Mouse (Mus musculus) layer of hippocampus, adult 8-10 months (tissue): ENCODE measurements around the gene Tmem59. TPM values are rescaled to one million over a fixed set of nuclear protein-coding genes. Genes with fewer than 3 reads are reported as not detected.

Source experiments
- DNase-seq, 2 experiments: peaks; one replicate each; pipeline ENCODE4 v3.0.0; 2022; ENCODE audit warnings: low spot score in 2 of 2
- total RNA-seq, 4 experiments: library from RNA; stranded (reverse); gene quantifications; 2 replicates each; pipeline ENCODE4 v1.2.4; 2022

Gene Tmem59
- total RNA-seq, 4 experiments from 2014 or later: 213 to 240 (median 224) TPM

- DNase-seq: no peak
Observed at GRCm38 (mm10) chr4:107179561-107179960, 1.4 kb downstream of the Tmem59 start.

- DNase-seq: no peak
Observed at GRCm38 (mm10) chr4:107180746-107181145, 2.5 kb downstream of the Tmem59 start.

GRCm38 (mm10) chr4:107181866-107182265 is 3.7 kb downstream of the Tmem59 start:
- no peak for DNase-seq

- no peak for DNase-seq
Observed at GRCm38 (mm10) chr4:107182796-107183195, 4.6 kb downstream of the Tmem59 start.

- DNase-seq: no peak
Observed at GRCm38 (mm10) chr4:107183203-107183602, 5.0 kb downstream of the Tmem59 start.

GRCm38 (mm10) chr4:107185703-107186102 is 7.5 kb downstream of the Tmem59 start:
- no peak for DNase-seq

GRCm38 (mm10) chr4:107193841-107194240 is 15.6 kb downstream of the Tmem59 start:
- DNase-seq: no peak

- no peak for DNase-seq
Observed at GRCm38 (mm10) chr4:107196454-107196853, 18.3 kb downstream of the Tmem59 start.

- no peak for DNase-seq
Observed at GRCm38 (mm10) chr4:107198072-107198471, 19.9 kb downstream of the Tmem59 start.

GRCm38 (mm10) chr4:107201779-107202178 is 23.6 kb downstream of the Tmem59 start:
- no peak for DNase-seq

- no peak for DNase-seq
Observed at GRCm38 (mm10) chr4:107203001-107203400, 24.8 kb downstream of the Tmem59 start.

GRCm38 (mm10) chr4:107207016-107207415 is 28.8 kb downstream of the Tmem59 start:
- no peak for DNase-seq

- DNase-seq: no peak
Observed at GRCm38 (mm10) chr4:107208880-107209279, 30.7 kb downstream of the Tmem59 start, which contains the start of gene Ldlrad1. TSS of gene Ldlrad1 (plus strand) at chr4:107209180.

- no peak for DNase-seq
Observed at GRCm38 (mm10) chr4:107210483-107211097, 32.4 kb downstream of the Tmem59 start.

GRCm38 (mm10) chr4:107211465-107211864 is 33.3 kb downstream of the Tmem59 start:
- DNase-seq: peak in 1 of 2 experiments; percentile 43

GRCm38 (mm10) chr4:107211936-107212335 is 33.7 kb downstream of the Tmem59 start:
- DNase-seq: no peak

- no peak for DNase-seq
Observed at GRCm38 (mm10) chr4:107213279-107214011, 35.2 kb downstream of the Tmem59 start.

- DNase-seq: no peak
Observed at GRCm38 (mm10) chr4:107217574-107217973, 39.4 kb downstream of the Tmem59 start.

- no peak for DNase-seq
Observed at GRCm38 (mm10) chr4:107221524-107221923, 43.3 kb downstream of the Tmem59 start.

- no peak for DNase-seq
Observed at GRCm38 (mm10) chr4:107223225-107224204, 45.3 kb downstream of the Tmem59 start.

GRCm38 (mm10) chr4:107226313-107226712 is 48.1 kb downstream of the Tmem59 start:
- DNase-seq: no peak

GRCm38 (mm10) chr4:107232219-107232618 is 54.0 kb downstream of the Tmem59 start:
- no peak for DNase-seq
